Mouse (Mus musculus) embryonic facial prominence, embryonic 13.5 days (tissue): ENCODE measurements at regions not wholly inside any gene's neighbourhood (a gene's known extent, or its start where the extent isn't known, plus 50 kb on each side); places are given as distances from the start of the nearest gene placed in this dataset.

Source experiments
- ATAC-seq: fragments of 200-750 bp; cut with Nextera tagmentation; 2 replicates; pipeline ENCODE4 v1.8.0; 2017; ENCODE audit warnings: low read depth; ENCODE audit not compliant: insufficient number of reproducible peaks, insufficient read depth, low FRiP score, low TSS enrichment
- H3K27ac ChIP-seq: fragments of 300-500 bp; sonication (generic); 2 replicates; pipeline ENCODE4 v1.5.1; 2015; ENCODE audit warnings: moderate library complexity, mild to moderate bottlenecking, inconsistent platforms
- H3K27me3 ChIP-seq: fragments of 300-500 bp; sonication (generic); 2 replicates; pipeline ENCODE4 v1.6.1; 2015; ENCODE audit warnings: mild to moderate bottlenecking, inconsistent platforms
- H3K36me3 ChIP-seq: fragments of 300-500 bp; sonication (generic); 2 replicates; pipeline ENCODE4 v1.6.1; 2015; ENCODE audit warnings: mild to moderate bottlenecking, inconsistent platforms
- H3K4me1 ChIP-seq: fragments of 300-500 bp; sonication (generic); 2 replicates; pipeline ENCODE4 v1.6.1; 2015; ENCODE audit warnings: inconsistent platforms
- H3K4me2 ChIP-seq: fragments of 300-500 bp; sonication (generic); 2 replicates; pipeline ENCODE4 v1.6.1; 2015; ENCODE audit warnings: moderate library complexity, mild to moderate bottlenecking, inconsistent platforms
- H3K4me3 ChIP-seq: fragments of 300-500 bp; sonication (generic); 2 replicates; pipeline ENCODE4 v1.5.1; 2015; ENCODE audit warnings: mild to moderate bottlenecking, inconsistent platforms
- H3K9ac ChIP-seq: fragments of 300-500 bp; sonication (generic); 2 replicates; pipeline ENCODE4 v1.6.1; 2015; ENCODE audit warnings: mild to moderate bottlenecking, inconsistent platforms
- H3K9me3 ChIP-seq: fragments of 300-500 bp; sonication (generic); 2 replicates; pipeline ENCODE4 v1.6.1; 2016; ENCODE audit warnings: inconsistent platforms
- WGBS: fragments of 180-500 bp; shearing (Covaris S2); methylation state at CpG from one replicate; pipeline ENCODE4 v1.1.7; 2015; ENCODE audit warnings: mixed read lengths; 5-methylcytosine and 5-hydroxymethylcytosine counted together

GRCm38 (mm10) chr16:75164969-75165726 lies 420.7 kb downstream of the Lipi start:
- H3K4me3 ChIP-seq, result no peak overlapping the region
- H3K9me3 ChIP-seq, result no peaks in the 10 kb centered on the region
- H3K4me2 ChIP-seq, result no peak overlapping the region
- 78% methylated on average over 6 of the region's 6 CpGs for WGBS
- H3K27ac ChIP-seq, result no peak overlapping the region
- no peaks in the 10 kb centered on the region for H3K4me1 ChIP-seq
- H3K27me3 ChIP-seq, result no peaks in the 10 kb centered on the region
- H3K36me3 ChIP-seq, result no peaks in the 10 kb centered on the region
- ATAC-seq, result no peak
- no peak overlapping the region for H3K9ac ChIP-seq

- H3K36me3 ChIP-seq, result no peaks in the 10 kb centered on the region
- no peaks in the 10 kb centered on the region for H3K9me3 ChIP-seq
- 89% methylated on average over 2 of the region's 2 CpGs for WGBS
- no peaks in the 10 kb centered on the region for H3K27me3 ChIP-seq
- no peak for ATAC-seq
- no peak overlapping the region for H3K9ac ChIP-seq
- no peak overlapping the region for H3K4me2 ChIP-seq
- H3K4me1 ChIP-seq, result no peaks in the 10 kb centered on the region
- no peak overlapping the region for H3K4me3 ChIP-seq
- no peak overlapping the region for H3K27ac ChIP-seq
Observed at GRCm38 (mm10) chr16:75159740-75160139, 426.1 kb downstream of the Lipi start.

DNA sequence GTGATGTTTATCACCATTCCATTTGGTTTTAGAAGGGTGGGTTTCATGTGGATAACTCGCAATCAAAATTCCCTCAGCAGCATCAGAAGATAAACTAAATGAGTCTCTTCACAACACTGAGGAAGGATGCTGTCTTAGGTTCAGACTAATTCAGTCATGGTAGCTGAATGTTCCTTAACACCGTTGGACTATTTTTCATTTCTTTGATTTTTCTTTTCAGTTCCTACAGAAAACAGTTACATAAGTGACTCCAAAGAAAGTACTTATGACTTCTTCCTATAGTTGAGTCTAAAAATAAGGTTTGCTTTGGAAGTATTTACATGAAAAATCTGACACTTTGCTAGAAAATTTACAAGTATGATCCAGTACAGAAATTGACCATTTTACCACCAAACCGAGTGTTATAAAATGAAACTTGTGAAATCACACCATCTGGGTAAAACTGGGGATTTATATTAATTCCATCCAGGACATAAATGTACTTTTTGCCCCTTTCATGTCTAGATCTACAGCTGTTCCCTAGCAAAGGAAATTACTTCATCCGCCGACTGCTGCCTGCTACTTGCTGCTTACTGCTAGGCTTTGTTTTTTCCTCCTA lies 430.3 kb downstream of the Lipi start:
- no peak overlapping the region for H3K4me2 ChIP-seq
- no peaks in the 10 kb centered on the region for H3K36me3 ChIP-seq
- H3K27ac ChIP-seq, result no peak overlapping the region
- ATAC-seq, result no peak
- 74% methylated on average over 5 of the region's 5 CpGs for WGBS
- no peaks in the 10 kb centered on the region for H3K27me3 ChIP-seq
- H3K9me3 ChIP-seq, result no peaks in the 10 kb centered on the region
- H3K9ac ChIP-seq, result no peak overlapping the region
- no peak overlapping the region for H3K4me3 ChIP-seq
- no peaks in the 10 kb centered on the region for H3K4me1 ChIP-seq
